Mouse (Mus musculus): Measurements from ENCODE around the gene Crhr2. TPM values are rescaled to one million over a fixed set of nuclear protein-coding genes. Genes with fewer than 3 reads are reported as not detected.

Gene Crhr2
- polyA plus RNA-seq, 1 experiment from 2014 or later, result 12.2 TPM

GRCm38 (mm10) chr6:55064477-55064827 is 68.4 kb downstream of the Crhr2 start:
- WGBS, result 81% methylated on average over 7 of the region's 7 CpGs
- H3K27me3 ChIP-seq (ENCODE audit: control insufficient read depth, insufficient read depth, low read length), result no peaks in the 10 kb centered on the region
- peaks cover 61% of the 10 kb centered on the region for H3K36me3 ChIP-seq (ENCODE audit: control insufficient read depth, insufficient read depth)
- H3K9me3 ChIP-seq (replicated peaks; ENCODE audit: control insufficient read depth, low read length), result no peaks in the 10 kb centered on the region
- no peaks in the 10 kb centered on the region for H3K4me1 ChIP-seq (ENCODE audit: control insufficient read depth, insufficient read depth, low read length)
- no peak overlapping the region for H3K4me3 ChIP-seq (ENCODE audit: low read length)
- no peak overlapping the region for H3K9ac ChIP-seq (ENCODE audit: low read length)
- ATAC-seq (replicated peaks; ENCODE audit: extremely low read depth, insufficient read depth, low FRiP score), result no peak
- no peak overlapping the region for H3K4me2 ChIP-seq (ENCODE audit: low read depth, low read length)
- no peak overlapping the region for H3K27ac ChIP-seq (ENCODE audit: low read length)

GRCm38 (mm10) chr6:55063793-55064476 is 68.9 kb downstream of the Crhr2 start:
- Histone ChIP-seq H3K4me3 (ENCODE audit: low read length) (no peak overlapping the region), H3K9ac (ENCODE audit: low read length) (no peak overlapping the region), H3K27ac (ENCODE audit: low read length) (no peak overlapping the region), H3K4me2 (ENCODE audit: low read depth, low read length) (no peak overlapping the region), H3K27me3 (ENCODE audit: control insufficient read depth, insufficient read depth, low read length) (no peaks in the 10 kb centered on the region), H3K4me1 (ENCODE audit: control insufficient read depth, insufficient read depth, low read length) (no peaks in the 10 kb centered on the region), H3K36me3 (ENCODE audit: control insufficient read depth, insufficient read depth) (peaks cover 61% of the 10 kb centered on the region), H3K9me3 (replicated peaks; ENCODE audit: control insufficient read depth, low read length) (no peaks in the 10 kb centered on the region)
- WGBS, result 85% methylated on average over 9 of the region's 9 CpGs
- ATAC-seq (replicated peaks; ENCODE audit: extremely low read depth, insufficient read depth, low FRiP score), result no peak

- Histone ChIP-seq H3K4me1 (ENCODE audit: control insufficient read depth, insufficient read depth, low read length) (no peaks in the 10 kb centered on the region), H3K9ac (ENCODE audit: low read length) (no peak overlapping the region), H3K9me3 (replicated peaks; ENCODE audit: control insufficient read depth, low read length) (no peaks in the 10 kb centered on the region), H3K27ac (ENCODE audit: low read length) (no peak overlapping the region), H3K4me3 (ENCODE audit: low read length) (no peak overlapping the region), H3K4me2 (ENCODE audit: low read depth, low read length) (no peak overlapping the region), H3K36me3 (ENCODE audit: control insufficient read depth, insufficient read depth) (peaks cover 56% of the 10 kb centered on the region), H3K27me3 (ENCODE audit: control insufficient read depth, insufficient read depth, low read length) (no peaks in the 10 kb centered on the region)
- 88% methylated on average over 5 of the region's 5 CpGs for WGBS
- ATAC-seq (replicated peaks; ENCODE audit: extremely low read depth, insufficient read depth, low FRiP score), result no peak
Observed at GRCm38 (mm10) chr6:55062200-55062599, 70.6 kb downstream of the Crhr2 start.

GRCm38 (mm10) chr6:55061328-55061727 is 71.5 kb downstream of the Crhr2 start:
- H3K27me3 ChIP-seq (ENCODE audit: control insufficient read depth, insufficient read depth, low read length), result no peaks in the 10 kb centered on the region
- no peaks in the 10 kb centered on the region for H3K4me1 ChIP-seq (ENCODE audit: control insufficient read depth, insufficient read depth, low read length)
- H3K4me2 ChIP-seq (ENCODE audit: low read depth, low read length), result no peak overlapping the region
- no peak for ATAC-seq (replicated peaks; ENCODE audit: extremely low read depth, insufficient read depth, low FRiP score)
- 87% methylated on average over 11 of the region's 11 CpGs for WGBS
- H3K9ac ChIP-seq (ENCODE audit: low read length), result no peak overlapping the region
- no peak overlapping the region for H3K4me3 ChIP-seq (ENCODE audit: low read length)
- H3K36me3 ChIP-seq (ENCODE audit: control insufficient read depth, insufficient read depth), result peaks cover 54% of the 10 kb centered on the region
- H3K9me3 ChIP-seq (replicated peaks; ENCODE audit: control insufficient read depth, low read length), result no peaks in the 10 kb centered on the region
- H3K27ac ChIP-seq (ENCODE audit: low read length), result no peak overlapping the region

- WGBS, result 87% methylated on average over 7 of the region's 7 CpGs
Observed at GRCm38 (mm10) chr6:55060241-55060825, 72.5 kb downstream of the Crhr2 start.

GRCm38 (mm10) chr6:55057427-55057826 is 75.4 kb downstream of the Crhr2 start:
- Histone ChIP-seq H3K9ac (ENCODE audit: low read length) (no peak overlapping the region), H3K4me3 (ENCODE audit: low read length) (no peak overlapping the region), H3K27ac (ENCODE audit: low read length) (no peak overlapping the region), H3K4me2 (ENCODE audit: low read depth, low read length) (no peak overlapping the region), H3K9me3 (replicated peaks; ENCODE audit: control insufficient read depth, low read length) (no peaks in the 10 kb centered on the region), H3K27me3 (ENCODE audit: control insufficient read depth, insufficient read depth, low read length) (no peaks in the 10 kb centered on the region), H3K4me1 (ENCODE audit: control insufficient read depth, insufficient read depth, low read length) (no peaks in the 10 kb centered on the region), H3K36me3 (ENCODE audit: control insufficient read depth, insufficient read depth) (peaks cover 60% of the 10 kb centered on the region)
- ATAC-seq (replicated peaks; ENCODE audit: extremely low read depth, insufficient read depth, low FRiP score), result no peak
- WGBS, result 86% methylated on average over 3 of the region's 3 CpGs

More at GRCm38 (mm10) chr6:55060241-55060825, 72.5 kb downstream of the Crhr2 start:
- Histone ChIP-seq H3K27me3 (ENCODE audit: control insufficient read depth, insufficient read depth, low read length) (no peaks in the 10 kb centered on the region), H3K4me2 (ENCODE audit: low read depth, low read length) (no peak overlapping the region), H3K4me3 (ENCODE audit: low read length) (no peak overlapping the region), H3K27ac (ENCODE audit: low read length) (no peak overlapping the region), H3K9me3 (replicated peaks; ENCODE audit: control insufficient read depth, low read length) (no peaks in the 10 kb centered on the region), H3K36me3 (ENCODE audit: control insufficient read depth, insufficient read depth) (peaks cover 53% of the 10 kb centered on the region), H3K9ac (ENCODE audit: low read length) (no peak overlapping the region), H3K4me1 (ENCODE audit: control insufficient read depth, insufficient read depth, low read length) (no peaks in the 10 kb centered on the region)
- ATAC-seq (replicated peaks; ENCODE audit: extremely low read depth, insufficient read depth, low FRiP score), result no peak

- H3K9ac ChIP-seq (ENCODE audit: low read length), result no peak overlapping the region
- no peak overlapping the region for H3K4me2 ChIP-seq (ENCODE audit: low read depth, low read length)
- no peak overlapping the region for H3K4me3 ChIP-seq (ENCODE audit: low read length)
- H3K36me3 ChIP-seq (ENCODE audit: control insufficient read depth, insufficient read depth), result peaks cover 65% of the 10 kb centered on the region
- H3K9me3 ChIP-seq (replicated peaks; ENCODE audit: control insufficient read depth, low read length), result no peaks in the 10 kb centered on the region
- H3K4me1 ChIP-seq (ENCODE audit: control insufficient read depth, insufficient read depth, low read length), result no peaks in the 10 kb centered on the region
- no peak overlapping the region for H3K27ac ChIP-seq (ENCODE audit: low read length)
- no peaks in the 10 kb centered on the region for H3K27me3 ChIP-seq (ENCODE audit: control insufficient read depth, insufficient read depth, low read length)
- WGBS, result 92% methylated on average over 4 of the region's 4 CpGs
- ATAC-seq (replicated peaks; ENCODE audit: extremely low read depth, insufficient read depth, low FRiP score), result no peak
Observed at GRCm38 (mm10) chr6:55054491-55054890, 78.3 kb downstream of the Crhr2 start.

GRCm38 (mm10) chr6:55049186-55049585 is 83.6 kb downstream of the Crhr2 start:
- no peaks in the 10 kb centered on the region for H3K9me3 ChIP-seq (replicated peaks; ENCODE audit: control insufficient read depth, low read length)
- H3K9ac ChIP-seq (ENCODE audit: low read length), result no peak overlapping the region
- no peak overlapping the region for H3K27ac ChIP-seq (ENCODE audit: low read length)
- no peak overlapping the region for H3K4me3 ChIP-seq (ENCODE audit: low read length)
- no peaks in the 10 kb centered on the region for H3K4me1 ChIP-seq (ENCODE audit: control insufficient read depth, insufficient read depth, low read length)
- WGBS, result 96% methylated on average over 10 of the region's 10 CpGs
- H3K27me3 ChIP-seq (ENCODE audit: control insufficient read depth, insufficient read depth, low read length), result no peaks in the 10 kb centered on the region
- no peak overlapping the region for H3K4me2 ChIP-seq (ENCODE audit: low read depth, low read length)
- peaks cover 41% of the 10 kb centered on the region for H3K36me3 ChIP-seq (ENCODE audit: control insufficient read depth, insufficient read depth)
- ATAC-seq (replicated peaks; ENCODE audit: extremely low read depth, insufficient read depth, low FRiP score), result no peak

- WGBS, result 52% methylated on average over 1 of the region's 1 CpGs
- ATAC-seq (replicated peaks; ENCODE audit: extremely low read depth, insufficient read depth, low FRiP score), result no peak
- Histone ChIP-seq H3K36me3 (ENCODE audit: control insufficient read depth, insufficient read depth) (peaks cover 18% of the 10 kb centered on the region), H3K27me3 (ENCODE audit: control insufficient read depth, insufficient read depth, low read length) (no peaks in the 10 kb centered on the region), H3K9ac (ENCODE audit: low read length) (no peak overlapping the region), H3K27ac (ENCODE audit: low read length) (no peak overlapping the region), H3K4me1 (ENCODE audit: control insufficient read depth, insufficient read depth, low read length) (no peaks in the 10 kb centered on the region), H3K4me3 (ENCODE audit: low read length) (no peak overlapping the region), H3K9me3 (replicated peaks; ENCODE audit: control insufficient read depth, low read length) (no peaks in the 10 kb centered on the region), H3K4me2 (ENCODE audit: low read depth, low read length) (no peak overlapping the region)
Observed at GRCm38 (mm10) chr6:55045326-55045725, 87.5 kb downstream of the Crhr2 start.
